Comparison of ENCODE assay signal across 14 mouse cellular contexts in genomic region chr6:146322555-146322954, GRCm38 (mm10).
DNase-seq lines count a peak whose midpoint lies in the region; ATAC-seq and TF ChIP-seq lines count a peak whose summit lies in the region.
"Had no signal": no experiment of that assay in that cellular context is flagged by ENCODE, and none has a peak within 500 bp of the region (broad histone marks: within the 10 kb centered on the region; RNA-seq: fewer than 3 reads in every experiment).

No protein-coding gene starts in this region.

- no peak for TF ChIP-seq CTCF in left cerebral cortex, adult 2 months (IDR thresholded peaks at IDR 0.05)

- no peak overlapping the region for H3K4me3 ChIP-seq in heart, embryonic 15.5 days
- no peak overlapping the region for H3K4me3 ChIP-seq in left cerebral cortex, adult 2 months
- H3K4me3 ChIP-seq: embryonic facial prominence, embryonic 10.5 days; erythroblast, embryonic 14.5 days; midbrain, embryonic 15.5 days had no signal

- ATAC-seq in heart, embryonic 15.5 days (replicated peaks; ENCODE audit: insufficient number of reproducible peaks, insufficient read depth, low FRiP score, low read depth) = no peak
- ATAC-seq: forebrain, embryonic 14.5 days; midbrain, embryonic 15.5 days had no signal

- no peak for DNase-seq in heart, postnatal 25 days (ENCODE audit: low spot score)
- no peak for DNase-seq in left cerebral cortex, adult 2 months (ENCODE audit: extremely low spot score in 1 of 2, low spot score in 2 of 2)
- DNase-seq in left cerebral cortex, adult 8-10 months (ENCODE audit: low spot score in 2 of 2) = no peak
- DNase-seq in Muller cell, postnatal 12 days (ENCODE audit: inconsistent ontology term) = peak; percentile 15
- peak; percentile 55 for DNase-seq in adrenal gland, adult 8-10 months
- no peak for DNase-seq in urinary bladder, postnatal 4 days (ENCODE audit: low spot score in 2 of 2)
- DNase-seq: cerebellum, adult 2 months; heart, adult 11 months; spleen, adult 18-20 months had no signal

- peak overlapping the region; percentile 2; the same call in 1 of the 2 replicates for H3K27ac ChIP-seq in heart, embryonic 15.5 days
- peak overlapping the region; percentile 47; the same call in 1 of the 2 replicates for H3K27ac ChIP-seq in left cerebral cortex, adult 2 months
- H3K27ac ChIP-seq: midbrain, embryonic 15.5 days had no signal

- intact Hi-C loops in heart, postnatal 25 days (cut with DNase I) = no loop called here
- intact Hi-C loops in left cerebral cortex, adult 2 months (cut with DNase I) = no loop called here

- H3K27me3 ChIP-seq in heart, embryonic 15.5 days = no peaks in the 10 kb centered on the region
- H3K27me3 ChIP-seq: midbrain, embryonic 15.5 days had no signal

- 52% methylated on average over 7 of the region's 7 CpGs for WGBS in heart, embryonic 15.5 days

- H3K36me3 ChIP-seq in heart, embryonic 15.5 days = peaks cover 35% of the 10 kb centered on the region
- H3K36me3 ChIP-seq: embryonic facial prominence, embryonic 10.5 days; midbrain, embryonic 15.5 days had no signal

- peaks cover 14% of the 10 kb centered on the region for H3K4me1 ChIP-seq in heart, embryonic 15.5 days (replicated peaks)
- H3K4me1 ChIP-seq: midbrain, embryonic 15.5 days had no signal

- no peaks in the 10 kb centered on the region for H3K9me3 ChIP-seq in heart, embryonic 15.5 days (replicated peaks)
- H3K9me3 ChIP-seq: embryonic facial prominence, embryonic 10.5 days; midbrain, embryonic 15.5 days had no signal

- no peak overlapping the region for H3K9ac ChIP-seq in heart, embryonic 15.5 days
- H3K9ac ChIP-seq: midbrain, embryonic 15.5 days had no signal

- no peak overlapping the region for H3K4me2 ChIP-seq in heart, embryonic 15.5 days
- H3K4me2 ChIP-seq: midbrain, embryonic 15.5 days had no signal

Comparison
In these comparisons a context has a peak if more than half of its experiments do, and no peak if none do; other contexts are left out.
1. DNase-seq: peak in Muller cell, postnatal 12 days (single experiment) and adrenal gland, adult 8-10 months (single experiment); none in heart, postnatal 25 days (single experiment), left cerebral cortex, adult 2 months (0 of 2), left cerebral cortex, adult 8-10 months (0 of 2) and urinary bladder, postnatal 4 days (0 of 2).